Mouse (Mus musculus): ENCODE data around the gene Relb.

Gene Relb

GRCm38 (mm10) chr7:19579751-19580150, 49.5 kb downstream of the Relb start:
- DNase-seq: no peak

- DNase-seq: no peak
These were observed 50.8 kb downstream of the Relb start for GRCm38 (mm10) chr7:19578436-19578835.

DNA sequence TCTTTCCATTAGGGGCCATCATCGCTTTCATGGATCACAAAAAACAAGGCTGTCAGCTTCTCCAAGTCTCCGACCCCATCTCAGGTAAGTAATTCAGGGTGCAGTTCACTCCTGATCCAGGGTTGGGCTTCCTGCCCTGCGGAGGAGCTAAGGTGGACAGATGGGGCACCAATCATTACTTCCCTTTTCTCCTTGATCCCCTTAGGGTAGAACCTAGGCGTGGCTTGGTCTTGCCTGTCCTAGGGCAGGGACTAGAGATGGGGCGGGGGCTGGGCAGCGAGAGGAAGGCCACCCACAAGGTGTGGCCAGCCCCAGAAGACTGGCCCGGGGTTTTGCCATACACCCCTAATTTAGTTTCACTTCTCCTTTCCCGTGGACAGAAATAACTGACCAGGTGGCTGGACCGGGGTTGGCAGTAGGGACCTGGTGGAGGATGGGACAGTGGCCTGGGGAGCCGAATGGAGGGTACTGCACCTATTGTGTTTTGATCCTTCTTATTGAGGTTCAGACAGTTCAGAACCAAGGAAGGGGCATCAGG, 51.3 kb downstream of the Relb start:
- DNase-seq: no peak

DNA sequence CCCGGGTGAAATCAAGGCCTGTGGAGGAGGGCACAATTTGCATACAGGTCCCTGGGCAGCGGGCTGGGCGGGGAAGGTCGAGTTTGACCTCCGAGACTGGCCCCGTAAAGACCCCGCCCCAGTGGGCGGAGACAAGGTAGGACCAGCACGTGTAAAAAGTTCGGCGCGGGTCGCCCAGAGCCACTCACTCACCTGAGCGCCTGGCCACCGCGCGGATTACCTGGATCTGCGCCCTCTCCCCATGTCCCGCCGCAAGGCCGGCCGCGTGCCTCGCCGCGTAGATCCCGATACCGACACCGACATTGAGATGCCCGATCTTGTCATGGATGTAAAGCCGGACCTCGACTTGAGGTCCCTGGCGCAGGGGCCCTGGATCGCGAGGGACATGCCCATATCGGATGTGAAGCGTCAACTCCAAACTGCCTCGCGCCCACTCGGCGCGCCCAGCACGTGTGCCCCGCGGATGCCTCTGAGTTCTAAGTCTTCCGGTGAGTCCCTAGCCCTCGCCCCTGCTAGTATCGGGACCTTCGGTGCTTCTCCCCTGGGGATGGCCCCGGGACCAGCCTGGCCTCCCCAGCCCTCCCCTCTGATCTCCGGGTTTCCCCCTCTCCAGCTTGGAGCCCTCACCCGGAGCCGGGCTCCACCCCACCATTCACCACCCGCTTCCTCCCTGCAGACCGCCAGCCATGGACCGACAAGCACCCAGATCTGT, 51.9 kb downstream of the Relb start, which contains the start of the genes Zfp296 and Gemin7:
Gene Zfp296 (plus strand): TSS at position 147 of the 712 bp plus-strand sequence.
Gene Gemin7 (minus strand): TSS at position 455 of the 712 bp plus-strand sequence.
- DNase-seq: peak in 1 of 2 experiments; percentile 25

- DNase-seq: no peak
These were observed 53.7 kb downstream of the Relb start for GRCm38 (mm10) chr7:19575559-19575958.

DNA sequence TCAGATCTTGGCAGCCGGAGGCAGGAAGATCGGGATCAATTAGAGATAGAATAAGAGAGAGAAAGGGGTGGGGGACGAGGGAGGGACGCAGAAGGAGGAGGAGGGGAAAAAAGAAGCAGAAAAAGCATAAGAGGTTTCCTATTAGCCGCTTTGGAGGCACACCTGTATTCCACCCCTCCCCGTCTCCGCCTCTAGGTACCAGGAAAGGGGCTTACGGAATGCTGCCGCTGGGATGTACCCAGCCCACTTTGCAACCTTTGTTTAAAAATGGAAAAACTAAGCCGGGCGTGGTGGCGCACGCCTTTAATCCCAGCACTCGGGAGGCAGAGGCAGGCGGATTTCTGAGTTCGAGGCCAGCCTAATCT, 55.5 kb downstream of the Relb start:
- DNase-seq: no peak

DNA sequence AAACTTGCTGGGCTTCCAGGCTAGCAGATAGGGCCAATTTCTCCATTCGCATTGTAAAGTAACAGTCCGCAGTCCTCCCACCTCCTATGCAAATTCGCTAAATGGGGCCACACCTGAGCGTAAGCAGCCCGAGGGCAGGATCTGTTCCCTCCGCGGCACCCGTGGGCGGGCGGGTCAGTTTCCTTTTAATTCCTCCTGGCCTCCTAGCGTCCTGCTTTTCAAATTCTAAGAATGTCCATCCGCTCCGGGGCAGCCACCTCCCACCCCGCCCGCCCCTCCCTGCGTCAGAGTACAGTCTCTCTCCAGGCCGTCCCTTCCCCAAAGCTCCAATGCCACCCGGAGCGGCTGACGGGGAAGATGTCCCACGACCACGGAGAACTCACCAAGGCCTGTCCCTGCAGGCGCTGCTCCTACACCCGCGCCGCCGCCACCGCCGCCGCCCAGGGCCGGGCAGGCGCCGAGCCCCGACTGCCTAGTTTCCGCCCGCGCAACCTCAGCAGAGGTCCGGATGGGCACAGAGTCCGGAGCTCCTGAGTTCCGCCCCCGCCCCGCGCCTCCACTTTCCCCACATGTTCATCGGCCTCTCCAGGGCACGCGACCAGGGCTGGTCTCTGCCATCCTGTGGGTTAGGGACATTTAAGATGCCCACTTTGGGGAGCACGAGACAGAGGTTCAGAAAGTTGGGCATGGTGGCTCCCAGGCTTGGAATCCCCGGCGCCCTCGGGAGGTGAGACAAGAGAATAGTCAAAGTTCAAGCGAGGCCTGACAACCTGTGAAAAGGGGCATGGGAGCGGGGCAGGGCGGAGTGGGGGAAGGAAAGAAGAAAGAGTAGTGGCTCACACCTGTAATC, 56.1 kb downstream of the Relb start:
- peak; percentile 86 to 89 for DNase-seq

DNA sequence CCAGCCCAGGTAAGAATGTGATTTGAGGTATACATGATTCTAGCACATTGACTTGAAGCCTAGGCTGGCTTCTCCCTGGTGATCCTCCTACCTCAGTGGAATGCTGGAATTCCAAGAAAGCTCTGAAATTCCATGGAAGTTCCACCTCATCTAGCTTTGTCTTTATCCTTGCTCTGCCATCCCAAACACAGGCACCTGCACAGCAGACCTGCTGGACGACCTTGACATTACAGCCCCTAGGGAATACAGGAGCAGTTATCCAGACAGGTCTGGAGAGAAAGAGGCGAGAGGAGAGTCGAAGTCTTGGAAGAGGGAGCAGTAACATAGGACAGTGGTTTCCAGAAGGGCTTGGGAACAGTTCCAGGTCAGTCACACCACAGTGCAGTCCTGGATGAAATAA, 59.6 kb downstream of the Relb start:
- DNase-seq: no peak

DNA sequence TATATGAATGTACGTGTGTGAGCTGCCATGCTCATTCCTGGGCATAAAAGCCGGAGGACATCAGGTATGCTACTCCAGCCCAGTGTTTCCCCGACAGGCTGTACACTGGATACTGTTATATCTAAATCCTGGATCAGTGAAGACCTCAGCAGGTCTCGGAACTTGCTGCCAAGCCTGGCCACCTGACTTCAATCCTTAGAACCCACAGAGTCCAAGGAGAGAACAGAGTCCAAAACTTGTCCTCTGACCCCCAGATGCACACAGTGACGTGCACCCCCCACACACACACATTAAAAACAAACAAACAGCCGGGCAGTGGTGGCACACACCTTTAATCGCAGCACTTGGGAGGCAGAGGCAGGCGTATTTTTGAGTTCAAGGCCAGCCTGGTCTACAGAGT, 61.8 kb downstream of the Relb start:
- no peak for DNase-seq

- no peak for DNase-seq
These were observed 63.4 kb downstream of the Relb start for GRCm38 (mm10) chr7:19565803-19566202.

GRCm38 (mm10) chr7:19564455-19564854, 64.8 kb downstream of the Relb start:
- peak; percentile 35 to 42 for DNase-seq

DNA sequence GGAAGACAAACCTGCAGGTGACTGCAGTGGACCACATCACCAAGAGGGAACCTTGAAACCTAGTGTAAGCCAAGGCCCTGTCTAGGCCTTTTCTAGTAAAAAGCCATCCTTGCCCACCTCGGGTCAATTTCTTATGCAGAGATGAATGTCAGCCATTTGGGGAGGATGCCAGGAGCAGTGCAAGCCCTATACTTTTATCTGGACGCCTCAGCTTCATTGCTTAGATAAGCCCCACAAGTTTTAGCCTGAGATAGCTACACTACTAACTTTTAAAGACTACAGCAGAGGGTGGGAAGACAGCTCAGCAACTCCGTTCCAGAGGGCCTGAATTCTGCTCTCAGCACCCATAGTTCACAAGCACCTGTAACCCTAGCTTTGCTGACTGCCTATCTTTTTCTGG, 65.4 kb downstream of the Relb start:
- no peak for DNase-seq

GRCm38 (mm10) chr7:19562643-19563410, 66.4 kb downstream of the Relb start, which contains the start of gene Ppp1r37:
Ppp1r37 (minus strand) TSS chr7:19563076.
- peak; percentile 67 to 78 for DNase-seq

- peak; percentile 97 for DNase-seq
These were observed 67.2 kb downstream of the Relb start for GRCm38 (mm10) chr7:19561765-19562642.

DNA sequence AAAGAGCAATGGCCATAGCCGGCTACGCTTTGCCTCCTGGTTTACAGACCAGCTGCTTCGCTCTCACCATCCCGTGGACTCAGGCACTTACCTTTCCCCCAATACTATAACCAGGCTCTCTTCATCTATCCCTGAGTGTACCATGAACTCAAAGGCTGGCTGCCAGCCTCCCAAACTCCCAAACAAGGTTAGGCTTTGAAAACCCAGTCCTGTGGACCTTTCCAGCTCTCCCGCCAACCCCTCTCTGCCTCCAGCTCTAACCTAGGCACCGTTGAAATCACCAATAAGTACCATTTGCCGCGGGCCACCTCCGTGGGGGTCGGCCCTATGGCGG, 67.8 kb downstream of the Relb start:
- DNase-seq: no peak

GRCm38 (mm10) chr7:19560491-19561260, 68.6 kb downstream of the Relb start:
- DNase-seq: peak in 1 of 2 experiments; percentile 39

DNA sequence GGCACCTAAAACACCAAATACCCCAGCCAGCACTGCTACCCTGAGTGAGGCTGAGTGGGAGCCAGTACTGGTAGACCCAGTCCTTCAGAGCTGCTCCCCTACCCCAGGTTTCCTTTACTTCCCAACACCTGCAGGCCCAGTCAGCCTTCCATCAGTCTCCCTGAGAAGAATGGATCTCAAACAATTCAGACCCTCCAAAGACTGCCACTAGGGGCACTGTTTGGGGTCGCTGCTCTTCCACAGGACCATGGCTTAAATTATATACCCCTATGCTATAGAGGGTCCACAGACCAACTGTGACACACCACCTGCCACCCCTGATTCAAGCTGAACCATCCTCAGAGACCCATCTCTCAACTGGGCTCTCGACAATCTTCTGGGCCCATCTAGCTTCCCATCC, 70.3 kb downstream of the Relb start:
- DNase-seq: peak; percentile 48 to 65

GRCm38 (mm10) chr7:19557982-19558900, 71.0 kb downstream of the Relb start:
- DNase-seq: no peak

- peak; percentile 28 to 34 for DNase-seq
These were observed 72.2 kb downstream of the Relb start for GRCm38 (mm10) chr7:19557086-19557485.
